Mouse (Mus musculus): Measurements from ENCODE around the gene Ifna4. TPM values are rescaled to one million over a fixed set of nuclear protein-coding genes. Genes with fewer than 3 reads are reported as not detected.

Gene Ifna4
- polyA plus RNA-seq, 1 experiment: not detected

DNA sequence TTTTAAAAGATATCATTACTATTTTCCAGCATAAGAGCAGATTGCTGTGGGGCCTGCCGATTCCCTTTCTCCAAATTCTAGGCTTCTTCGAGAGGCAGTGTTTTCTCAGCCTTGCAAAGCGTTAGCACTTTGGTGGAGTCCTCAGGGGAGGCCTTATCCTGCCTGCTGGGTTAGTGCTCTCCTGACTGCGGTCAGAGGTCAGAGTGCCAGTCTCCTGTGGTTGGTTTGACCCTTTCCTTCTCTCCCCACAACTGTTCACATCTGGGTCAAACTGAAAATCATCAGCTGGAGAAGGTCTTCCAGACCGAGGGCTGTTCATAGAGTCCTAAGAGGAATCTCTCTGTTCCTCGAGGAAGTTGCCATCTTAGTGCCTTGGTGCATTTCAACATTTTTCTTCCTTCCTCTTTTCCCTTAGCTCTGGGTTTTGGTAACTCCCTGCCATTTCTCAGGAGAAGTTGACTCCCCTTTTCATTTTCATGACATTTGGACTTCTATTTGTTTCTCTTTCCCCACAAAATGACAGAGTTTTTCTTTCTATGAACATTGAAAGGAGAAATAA lies 23.4 kb downstream of the Ifna4 start:
- no peak for TF ChIP-seq CTCF (IDR thresholded peaks at IDR 0.05; ENCODE audit: insufficient read depth, low read length)
- no peak for TF ChIP-seq POLR2A (IDR thresholded peaks at IDR 0.05; ENCODE audit: borderline replicate concordance, extremely low read depth, low read depth, low read length)
- 46% methylated on average over 6 of the region's 6 CpGs for WGBS
- H3K4me3 ChIP-seq (replicated peaks; ENCODE audit: extremely low read depth, low read depth, low read length): no peak overlapping the region
- no peaks in the 10 kb centered on the region; the same call in 1 of the 2 replicates for H3K4me1 ChIP-seq (ENCODE audit: control insufficient read depth, insufficient read depth, low read length)
- DNase-seq: no peak

DNA sequence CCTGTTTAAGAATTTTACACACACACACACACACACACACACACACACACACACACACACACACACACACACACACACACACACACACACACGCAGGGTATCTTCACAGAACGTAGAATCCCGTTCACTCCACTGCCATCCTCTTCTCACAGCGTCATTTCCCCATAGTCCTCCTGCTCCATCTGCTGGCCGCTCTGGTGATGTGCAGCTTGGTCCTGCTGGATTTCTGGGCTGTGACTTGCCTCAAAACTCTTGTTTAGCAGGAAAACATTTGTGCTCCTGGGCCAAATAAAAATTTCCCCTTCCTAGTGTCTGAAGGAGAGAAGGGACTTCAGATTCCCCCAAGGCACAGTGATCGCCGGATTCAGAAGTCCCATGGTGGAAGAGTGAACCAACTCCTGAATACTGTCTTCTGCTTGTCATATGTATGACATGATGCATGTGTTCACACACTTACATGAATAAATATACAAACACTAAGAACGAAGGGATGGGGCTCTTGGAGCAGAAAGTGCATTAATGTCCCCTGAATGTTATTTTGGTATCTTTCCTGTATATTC lies 25.8 kb downstream of the Ifna4 start:
- Histone ChIP-seq H3K4me1 (ENCODE audit: control insufficient read depth, insufficient read depth, low read length) (no peaks in the 10 kb centered on the region; the same call in 1 of the 2 replicates), H3K4me3 (replicated peaks; ENCODE audit: extremely low read depth, low read depth, low read length) (peak overlapping the region; percentile 75)
- TF ChIP-seq POLR2A (IDR thresholded peaks at IDR 0.05; ENCODE audit: borderline replicate concordance, extremely low read depth, low read depth, low read length) (no peak), CTCF (IDR thresholded peaks at IDR 0.05; ENCODE audit: insufficient read depth, low read length) (peak; percentile 99)
- WGBS: 2% methylated on average over 8 of the region's 8 CpGs
- DNase-seq: peak; percentile 71

DNA sequence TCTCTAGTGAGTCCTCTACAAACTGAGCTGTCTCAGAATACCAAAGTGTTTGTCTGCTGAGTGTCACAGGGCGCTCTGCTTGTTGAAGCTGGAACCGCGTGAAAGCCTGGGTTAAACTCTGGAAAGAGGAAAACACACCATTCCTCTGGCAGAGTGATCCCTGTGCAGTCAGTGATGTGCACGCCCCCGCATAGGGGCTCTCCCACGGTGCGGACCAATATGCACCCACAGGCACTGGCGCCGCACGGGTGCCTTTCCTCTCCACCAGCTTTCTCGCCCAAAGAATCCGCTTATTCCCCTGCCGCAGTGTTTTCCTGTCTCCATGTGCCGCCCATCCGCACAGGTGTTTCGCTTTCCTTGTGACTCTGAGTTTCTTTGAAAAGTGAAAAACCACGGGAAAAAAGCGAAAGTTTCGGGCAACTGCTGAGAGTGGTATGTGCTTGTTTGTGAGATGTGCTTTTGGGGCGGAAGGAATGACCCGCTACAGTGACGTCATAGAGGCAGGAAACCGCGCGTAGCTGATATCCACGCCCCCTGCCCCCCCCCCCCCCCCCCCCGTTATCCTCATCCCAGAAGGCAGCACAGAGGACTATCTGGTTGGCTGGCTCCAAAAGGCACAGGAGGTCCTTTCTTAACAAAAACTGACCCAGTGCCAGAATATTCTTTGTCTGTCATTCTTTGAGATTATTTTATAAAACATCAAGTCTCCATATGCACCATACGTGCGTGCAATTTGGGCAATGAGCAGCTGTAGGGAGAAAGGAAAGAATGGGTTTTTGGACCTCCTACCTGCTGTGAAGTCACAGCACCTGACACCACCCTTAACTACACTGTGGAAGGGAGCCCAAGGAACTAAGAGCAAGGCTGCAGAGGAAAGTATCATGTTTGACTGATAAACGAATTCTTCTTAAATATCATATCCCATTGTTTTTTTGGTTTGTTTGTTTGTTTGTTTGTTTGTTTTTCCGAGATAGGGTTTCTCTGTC lies 26.6 kb downstream of the Ifna4 start:
- TF ChIP-seq CTCF (IDR thresholded peaks at IDR 0.05; ENCODE audit: insufficient read depth, low read length) (no peak), POLR2A (IDR thresholded peaks at IDR 0.05; ENCODE audit: borderline replicate concordance, extremely low read depth, low read depth, low read length) (peak; percentile 17; the same call in 1 of the 2 replicates)
- 5% methylated on average over 31 of the region's 31 CpGs for WGBS
- peak overlapping the region; percentile 75 for H3K4me3 ChIP-seq (replicated peaks; ENCODE audit: extremely low read depth, low read depth, low read length)
- H3K4me1 ChIP-seq (ENCODE audit: control insufficient read depth, insufficient read depth, low read length): no peaks in the 10 kb centered on the region; the same call in 1 of the 2 replicates
- peak; percentile 12 for DNase-seq

DNA sequence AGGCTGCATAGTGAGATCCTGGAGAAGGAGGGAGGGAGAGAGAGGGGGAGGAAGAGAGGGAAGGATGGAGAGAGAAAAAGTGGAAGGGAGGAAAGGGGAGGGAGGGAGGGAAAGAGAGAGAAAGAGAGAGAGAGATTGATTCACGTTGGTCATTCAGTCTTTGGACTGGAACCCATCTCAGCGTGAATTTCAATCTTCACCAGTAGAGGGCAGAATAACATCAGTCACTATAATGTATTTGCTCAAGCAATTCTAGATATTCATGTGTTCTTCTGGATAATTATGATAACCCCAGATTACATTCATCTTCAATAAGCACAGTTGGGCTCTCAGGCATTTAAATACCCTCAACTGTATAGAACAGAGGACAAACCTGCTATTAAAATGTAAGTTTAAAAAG lies 31.0 kb downstream of the Ifna4 start:
- no peak for DNase-seq
- 0% methylated on average over 2 of the region's 2 CpGs for WGBS
- TF ChIP-seq CTCF (IDR thresholded peaks at IDR 0.05; ENCODE audit: insufficient read depth, low read length) (peak; percentile 17; the same call in 1 of the 2 replicates), POLR2A (IDR thresholded peaks at IDR 0.05; ENCODE audit: borderline replicate concordance, extremely low read depth, low read depth, low read length) (no peak)
- Histone ChIP-seq H3K4me1 (ENCODE audit: control insufficient read depth, insufficient read depth, low read length) (no peaks in the 10 kb centered on the region), H3K4me3 (replicated peaks; ENCODE audit: extremely low read depth, low read depth, low read length) (no peak overlapping the region)

DNA sequence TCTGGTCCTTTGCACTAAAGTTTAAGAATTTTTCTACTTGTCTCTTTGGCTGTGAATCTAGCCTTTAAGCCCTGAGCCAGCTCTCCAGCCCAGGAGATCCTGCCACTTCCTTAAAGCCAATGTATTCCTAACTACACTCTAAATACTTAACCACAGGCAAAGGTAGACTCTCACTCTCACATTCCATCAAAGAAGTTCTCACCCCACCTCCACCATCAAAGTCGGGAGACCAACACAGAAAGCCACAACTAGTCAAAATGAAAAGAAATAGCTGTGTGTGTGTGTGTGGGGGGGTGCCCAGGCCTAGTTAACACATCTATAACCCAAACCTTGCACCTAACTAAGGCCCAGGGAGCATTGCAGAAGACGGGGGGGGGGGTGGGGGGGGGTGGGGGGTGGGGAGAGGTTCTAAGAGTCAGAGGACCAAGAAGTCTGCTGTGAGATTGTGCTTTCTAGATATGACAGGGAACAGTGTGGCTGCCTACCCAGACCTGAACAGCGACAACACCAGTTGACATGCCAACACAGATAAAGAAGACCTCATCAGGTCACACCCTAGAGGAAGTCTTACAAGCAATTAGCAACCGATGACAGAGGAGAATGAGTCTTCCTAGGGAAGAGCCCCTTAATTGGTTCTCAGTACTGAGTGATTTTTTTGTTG lies 33.9 kb downstream of the Ifna4 start:
- Histone ChIP-seq H3K4me1 (ENCODE audit: control insufficient read depth, insufficient read depth, low read length) (no peaks in the 10 kb centered on the region), H3K4me3 (replicated peaks; ENCODE audit: extremely low read depth, low read depth, low read length) (no peak overlapping the region)
- 56% methylated on average over 4 of the region's 4 CpGs for WGBS
- no peak for TF ChIP-seq POLR2A (IDR thresholded peaks at IDR 0.05; ENCODE audit: borderline replicate concordance, extremely low read depth, low read depth, low read length)
- no peak for DNase-seq

DNA sequence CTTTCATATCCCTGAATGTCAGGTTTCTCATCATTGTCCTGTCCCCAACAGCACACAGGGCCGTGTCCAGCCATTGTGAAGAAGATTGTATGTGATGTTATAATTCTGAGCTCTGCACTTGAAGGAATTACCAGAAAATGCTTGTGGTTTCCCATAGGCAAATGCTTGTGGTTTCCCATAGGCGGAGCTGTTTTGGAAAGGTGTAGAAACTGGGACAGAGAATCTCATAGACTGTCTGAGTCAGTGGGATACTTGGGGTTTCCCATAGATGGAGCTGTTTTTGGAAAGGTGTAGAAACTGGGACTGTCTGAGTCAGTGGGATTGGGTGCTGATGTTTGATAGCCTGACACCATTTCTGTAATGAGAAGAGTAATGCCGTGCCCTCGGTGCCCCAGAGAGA lies 34.9 kb downstream of the Ifna4 start:
- no peak for DNase-seq
- Histone ChIP-seq H3K4me3 (replicated peaks; ENCODE audit: extremely low read depth, low read depth, low read length) (no peak overlapping the region), H3K4me1 (ENCODE audit: control insufficient read depth, insufficient read depth, low read length) (no peaks in the 10 kb centered on the region)
- 81% methylated on average over 4 of the region's 4 CpGs for WGBS
- TF ChIP-seq POLR2A (IDR thresholded peaks at IDR 0.05; ENCODE audit: borderline replicate concordance, extremely low read depth, low read depth, low read length) (no peak), CTCF (IDR thresholded peaks at IDR 0.05; ENCODE audit: insufficient read depth, low read length) (no peak)

DNA sequence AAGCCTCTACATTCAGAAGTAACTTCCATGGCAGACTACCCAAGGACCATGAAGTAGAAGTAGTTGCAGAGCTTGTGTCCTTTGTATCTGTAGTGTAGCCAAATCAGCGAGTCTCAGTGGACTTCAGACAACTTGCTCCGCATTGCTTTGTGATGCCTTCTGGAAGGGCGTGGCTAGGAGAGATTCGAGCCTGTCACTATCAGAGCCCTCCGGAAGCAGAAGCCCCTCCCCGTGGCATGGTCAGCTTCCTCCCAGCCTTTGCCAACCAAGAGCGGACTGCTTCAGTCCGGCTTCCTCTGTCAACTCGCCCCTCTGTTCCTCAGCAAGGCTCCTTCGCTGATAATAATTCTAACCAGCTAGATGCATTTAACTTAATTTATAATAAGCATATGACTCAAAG lies 36.6 kb downstream of the Ifna4 start:
- WGBS: 30% methylated on average over 10 of the region's 10 CpGs
- H3K4me3 ChIP-seq (replicated peaks; ENCODE audit: extremely low read depth, low read depth, low read length): no peak overlapping the region
- DNase-seq: no peak
- no peak for TF ChIP-seq POLR2A (IDR thresholded peaks at IDR 0.05; ENCODE audit: borderline replicate concordance, extremely low read depth, low read depth, low read length)
- H3K4me1 ChIP-seq (ENCODE audit: control insufficient read depth, insufficient read depth, low read length): no peaks in the 10 kb centered on the region

DNA sequence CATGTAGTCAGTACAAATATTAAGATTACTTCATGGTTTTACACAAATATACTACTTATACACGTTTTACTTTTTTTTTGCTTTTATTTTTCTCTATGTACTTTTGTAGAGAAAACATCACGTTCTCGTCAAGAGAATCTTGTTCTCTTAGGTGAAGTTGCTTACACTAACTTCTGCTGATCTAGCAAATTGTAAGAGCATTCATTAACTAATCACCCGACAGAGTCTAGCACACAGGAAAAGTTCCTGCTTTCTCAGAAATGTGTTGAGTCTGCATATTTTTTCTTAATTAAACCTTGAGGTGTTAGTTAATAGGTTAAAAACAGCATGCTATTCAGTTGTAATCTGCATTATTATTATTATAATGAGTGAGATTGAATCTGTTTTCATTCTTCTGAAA lies 37.1 kb downstream of the Ifna4 start:
- Histone ChIP-seq H3K4me1 (ENCODE audit: control insufficient read depth, insufficient read depth, low read length) (no peaks in the 10 kb centered on the region), H3K4me3 (replicated peaks; ENCODE audit: extremely low read depth, low read depth, low read length) (no peak overlapping the region)
- TF ChIP-seq CTCF (IDR thresholded peaks at IDR 0.05; ENCODE audit: insufficient read depth, low read length) (no peak), POLR2A (IDR thresholded peaks at IDR 0.05; ENCODE audit: borderline replicate concordance, extremely low read depth, low read depth, low read length) (no peak)
- DNase-seq: no peak
- 62% methylated on average over 4 of the region's 4 CpGs for WGBS

DNA sequence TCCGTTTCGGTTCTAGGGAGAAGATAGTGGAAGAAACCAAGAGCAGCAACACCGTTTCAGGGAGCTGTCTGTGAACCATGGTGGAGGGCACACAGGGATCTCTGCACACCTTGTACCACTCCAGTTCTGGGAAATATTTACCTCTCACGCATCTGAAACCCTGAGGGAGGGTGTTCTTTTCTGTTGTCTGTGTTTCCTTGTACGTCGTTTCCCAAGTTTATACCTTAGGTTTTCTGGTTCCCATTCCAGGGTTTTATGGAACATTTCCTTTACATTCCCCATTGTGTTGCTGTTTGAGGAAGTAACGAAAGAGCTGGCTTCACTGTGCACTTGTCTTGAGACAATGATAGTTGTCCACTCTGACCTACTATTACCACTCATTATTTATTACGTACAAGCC lies 38.4 kb downstream of the Ifna4 start, which contains the start of gene Ifne:
Ifne (minus strand) TSS at position 101 of the 400 bp plus-strand sequence.
- DNase-seq: no peak
- Histone ChIP-seq H3K4me3 (replicated peaks; ENCODE audit: extremely low read depth, low read depth, low read length) (no peak within 1 kb of the TSS), H3K4me1 (ENCODE audit: control insufficient read depth, insufficient read depth, low read length) (no peaks in the 10 kb centered on the region)
- WGBS: 69% methylated on average over 8 of the region's 8 CpGs
- TF ChIP-seq CTCF (IDR thresholded peaks at IDR 0.05; ENCODE audit: insufficient read depth, low read length): no peak
- TF ChIP-seq POLR2A (IDR thresholded peaks at IDR 0.05; ENCODE audit: borderline replicate concordance, extremely low read depth, low read depth, low read length): no peak
